Mouse (Mus musculus): ENCODE measurements around the gene Efhd1. TPM values are rescaled to one million over a fixed set of nuclear protein-coding genes. Genes with fewer than 3 reads are reported as not detected.

The Efhd1 gene
- polyA plus RNA-seq, 2 experiments from 2014 or later = 0.35 TPM; not detected in 1

DNA sequence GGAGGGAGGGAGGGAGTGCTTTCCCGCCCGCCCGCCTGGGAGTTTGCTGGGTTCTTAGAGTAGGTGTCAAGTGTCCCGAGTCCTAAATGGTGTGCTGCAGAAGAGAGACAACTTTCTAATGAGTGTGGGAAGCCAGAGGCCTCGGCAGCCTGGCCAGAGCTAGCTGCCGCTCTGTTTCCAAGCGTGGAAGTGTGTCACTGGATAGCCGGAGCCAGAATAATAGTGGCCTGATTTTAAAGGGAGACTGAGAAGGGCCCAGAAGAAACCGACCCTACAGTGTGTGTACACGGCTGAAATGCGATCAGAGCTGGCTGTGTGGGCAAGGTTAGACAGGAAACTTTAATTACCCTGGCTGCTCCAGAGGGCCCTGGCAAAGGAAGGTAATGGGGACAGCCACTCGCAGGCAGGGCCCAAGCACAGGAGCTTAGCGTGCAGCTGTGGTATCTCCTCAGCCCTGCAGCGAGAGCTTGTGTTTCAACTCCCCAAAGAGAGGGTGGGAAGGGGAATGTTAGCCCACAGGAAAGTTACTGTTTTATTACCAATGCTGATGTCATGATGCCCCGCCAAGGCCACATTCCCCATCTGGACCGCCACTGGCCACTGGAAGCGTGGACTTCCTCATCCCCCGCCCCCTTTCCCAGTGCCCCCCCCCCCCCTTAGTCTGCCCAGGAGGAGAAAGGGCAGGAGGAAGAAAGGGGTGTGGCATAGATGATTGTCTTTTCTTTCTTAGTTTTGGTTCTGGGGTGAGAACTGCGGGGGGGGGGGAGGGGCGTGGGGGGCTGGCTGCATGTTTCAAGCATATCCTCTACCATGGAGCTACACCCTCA, 6.7 kb downstream of the Efhd1 start:
- ATAC-seq = no peak

DNA sequence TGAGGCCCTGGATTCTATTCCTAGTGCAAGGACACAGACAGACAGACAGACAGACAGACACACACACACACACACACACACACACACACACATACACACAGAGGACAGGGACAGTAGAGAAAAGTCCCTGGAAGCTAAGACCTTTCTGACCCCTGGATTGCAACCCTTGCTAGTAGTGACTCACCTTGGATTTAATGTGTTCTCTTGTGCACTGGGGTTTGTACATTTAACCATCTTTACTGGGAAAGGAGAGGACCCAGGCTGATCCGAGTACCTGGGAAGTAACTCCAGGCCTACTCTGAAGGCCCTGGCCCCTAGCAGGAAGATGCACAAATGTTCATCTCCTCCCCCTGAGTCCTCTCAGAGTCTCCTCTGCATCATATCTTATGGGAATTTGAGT, 7.4 kb downstream of the Efhd1 start:
- no peak for ATAC-seq

DNA sequence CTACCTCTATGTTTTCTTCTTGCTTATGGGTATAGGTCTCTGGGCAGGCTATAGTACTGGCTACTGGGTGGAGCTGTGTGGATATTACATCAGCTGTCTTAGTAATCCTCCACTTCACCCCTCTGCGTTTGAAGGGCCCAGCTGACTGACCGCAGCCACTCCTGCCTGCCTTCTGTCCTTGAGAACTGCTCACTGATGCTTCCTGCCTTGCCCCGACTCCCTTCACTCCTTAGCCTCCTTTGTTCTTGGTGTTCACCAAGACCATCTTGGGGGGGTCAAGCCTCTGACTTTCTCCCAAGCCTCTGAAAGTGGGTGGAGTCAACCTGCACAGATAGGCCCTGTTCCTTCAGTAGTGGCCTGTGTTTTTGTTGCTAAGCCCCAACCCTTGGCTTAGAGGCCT, 8.3 kb downstream of the Efhd1 start:
- ATAC-seq = no peak

DNA sequence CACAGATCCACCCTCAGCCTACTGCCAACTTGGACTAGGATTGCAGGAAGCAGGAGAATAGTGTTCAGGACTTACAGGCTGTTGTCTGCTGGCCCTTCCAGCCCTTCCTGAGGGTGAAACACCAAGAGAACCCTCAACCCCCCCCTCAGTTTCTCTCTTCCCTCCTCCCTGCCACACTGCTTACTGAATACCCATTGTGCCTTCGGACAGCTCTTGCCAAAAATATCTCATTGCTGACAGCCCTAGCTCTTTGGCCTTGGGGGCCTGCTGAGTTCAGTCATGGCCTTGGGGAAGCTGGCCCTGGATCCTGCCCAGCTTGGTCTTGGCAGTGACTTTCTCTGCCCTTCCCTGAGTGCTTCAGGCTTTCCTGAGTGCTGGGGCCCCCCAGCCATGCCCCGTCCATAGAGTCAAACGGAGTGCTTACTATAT, 9.4 kb downstream of the Efhd1 start:
- no peak for ATAC-seq

DNA sequence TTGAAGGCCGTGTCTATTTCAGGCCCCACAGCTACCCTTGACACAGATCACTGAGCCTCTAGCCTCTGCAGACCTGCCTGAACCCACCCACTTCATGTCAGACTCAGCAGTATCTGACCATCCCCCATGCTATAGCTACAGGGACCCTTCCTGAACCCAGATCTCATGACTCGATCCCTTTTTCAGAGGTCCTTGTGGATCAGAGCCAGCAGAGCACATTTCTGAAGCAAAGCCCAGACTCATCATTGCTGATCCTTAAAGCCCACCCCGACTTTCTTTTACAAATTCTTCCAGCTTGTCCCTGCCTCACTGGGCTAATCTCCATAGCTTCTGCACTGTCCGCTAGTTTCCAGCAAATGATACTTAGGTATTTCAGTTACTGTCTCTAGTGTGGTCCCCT, 10.0 kb downstream of the Efhd1 start:
- ATAC-seq = no peak

DNA sequence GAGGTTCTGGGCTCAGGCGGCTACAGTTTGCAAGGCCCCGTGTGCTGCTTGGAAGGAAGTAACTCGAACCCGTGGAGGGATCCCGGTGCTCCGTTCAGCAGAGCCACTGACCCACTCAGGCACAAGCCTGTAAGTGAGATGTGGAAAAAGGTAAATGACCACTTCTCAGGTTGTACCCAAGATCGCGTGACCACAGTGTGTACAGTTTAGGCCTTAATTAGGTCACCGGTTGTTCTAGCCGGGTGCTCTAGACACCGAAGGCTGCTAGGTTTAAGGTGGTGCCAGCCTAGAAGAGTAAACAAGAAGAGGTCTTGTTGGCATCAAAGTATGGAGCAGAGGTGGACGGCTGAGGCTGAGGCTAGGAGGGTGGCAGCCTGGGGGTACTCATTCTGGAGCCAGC, 11.0 kb downstream of the Efhd1 start:
- ATAC-seq = no peak

DNA sequence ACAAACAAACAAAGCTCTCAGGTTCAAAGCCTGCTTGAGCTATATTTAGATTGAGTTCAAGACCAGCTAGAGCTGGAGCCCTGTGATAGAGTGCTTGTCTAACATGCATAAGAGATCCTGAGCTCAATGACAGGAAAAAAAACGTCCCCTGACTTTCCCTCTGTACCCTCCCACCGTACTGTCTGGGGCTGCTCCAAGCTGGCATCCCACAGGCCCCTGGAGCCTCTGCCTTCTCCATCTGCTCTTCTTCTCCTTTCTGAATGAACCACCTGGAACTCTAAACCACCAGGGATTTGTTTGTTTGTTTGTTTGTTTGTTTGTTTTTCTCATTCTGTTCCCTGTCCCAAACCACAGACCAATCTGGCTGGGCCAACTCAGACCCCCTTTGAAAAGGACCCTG, 11.9 kb downstream of the Efhd1 start:
- ATAC-seq = no peak

DNA sequence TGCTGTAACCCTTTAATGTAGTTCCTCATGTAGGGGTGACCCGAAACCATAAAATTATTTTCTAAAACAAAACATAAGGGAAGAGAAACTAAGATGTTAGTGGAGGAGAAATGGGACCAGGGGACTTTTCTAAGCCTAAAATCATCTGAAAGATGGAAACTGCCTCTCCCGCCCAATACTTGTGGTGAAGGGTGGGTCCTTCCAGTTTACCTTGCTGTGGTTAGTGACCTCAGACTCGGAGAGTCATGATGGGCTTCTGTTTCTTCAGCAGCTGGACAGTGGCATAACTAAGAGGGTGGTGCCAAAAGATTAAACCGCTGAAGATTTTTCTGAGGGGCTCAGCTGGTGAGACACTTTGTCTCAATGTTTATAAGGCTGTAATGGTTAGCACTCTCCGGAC, 16.1 kb downstream of the Efhd1 start:
- no peak for ATAC-seq

DNA sequence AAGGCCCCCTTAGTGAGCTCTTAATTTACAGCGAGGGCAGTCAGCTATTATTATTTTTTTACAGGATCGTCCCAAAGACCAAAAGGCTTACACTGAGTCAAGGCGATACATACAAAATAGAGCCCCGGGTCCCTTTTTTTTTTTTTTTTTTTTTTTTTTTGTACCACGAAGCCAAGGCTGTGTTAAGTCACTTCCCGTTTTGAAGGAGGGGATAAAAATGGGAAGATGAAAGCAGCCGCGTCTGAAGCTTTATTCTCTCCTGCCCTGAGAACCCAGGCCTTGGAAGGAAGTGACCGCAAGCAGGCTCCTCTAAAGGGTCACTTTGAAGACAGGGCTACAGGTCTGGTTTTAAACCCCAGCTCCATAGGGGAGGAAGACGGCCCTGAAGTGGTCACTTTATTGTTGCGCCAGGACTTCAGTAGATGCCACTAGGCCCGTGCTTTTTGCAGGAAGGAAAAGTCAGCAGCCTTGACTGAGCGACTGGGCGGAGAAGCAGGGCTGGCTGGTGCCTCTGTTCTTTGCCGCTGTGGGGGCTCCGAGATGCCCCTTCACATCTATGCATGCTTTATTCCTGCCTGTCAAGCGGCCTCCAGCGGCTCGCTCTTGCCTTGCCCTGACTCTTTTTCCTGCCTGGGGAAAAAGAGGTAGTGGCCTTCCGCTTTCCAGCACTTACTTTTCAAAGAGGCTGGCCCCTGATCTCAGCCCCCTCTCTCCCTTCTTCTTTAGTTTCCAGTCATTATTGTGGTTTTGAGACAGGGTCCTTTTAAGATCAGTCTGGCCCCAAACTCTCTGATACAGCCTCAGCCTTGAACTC, 17.6 kb downstream of the Efhd1 start:
- ATAC-seq = no peak

DNA sequence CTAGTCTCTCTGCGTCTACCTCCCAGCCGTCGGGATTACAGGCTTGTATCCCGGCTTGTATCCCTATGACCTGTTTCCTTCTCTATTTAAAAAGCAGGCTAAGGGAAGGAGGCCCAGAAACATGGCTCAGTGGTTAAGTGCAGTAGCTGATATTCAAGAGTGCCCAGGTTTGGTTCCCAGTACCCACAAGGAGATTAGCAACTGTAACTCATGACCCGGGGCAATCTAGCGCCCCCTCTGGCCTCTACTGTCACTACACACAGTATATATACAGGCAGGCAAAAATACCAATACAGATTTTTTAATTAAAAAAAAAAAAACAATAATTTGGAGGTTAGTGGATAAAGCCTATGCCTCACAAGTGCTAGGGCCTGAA, 18.2 kb downstream of the Efhd1 start:
- ATAC-seq = no peak

DNA sequence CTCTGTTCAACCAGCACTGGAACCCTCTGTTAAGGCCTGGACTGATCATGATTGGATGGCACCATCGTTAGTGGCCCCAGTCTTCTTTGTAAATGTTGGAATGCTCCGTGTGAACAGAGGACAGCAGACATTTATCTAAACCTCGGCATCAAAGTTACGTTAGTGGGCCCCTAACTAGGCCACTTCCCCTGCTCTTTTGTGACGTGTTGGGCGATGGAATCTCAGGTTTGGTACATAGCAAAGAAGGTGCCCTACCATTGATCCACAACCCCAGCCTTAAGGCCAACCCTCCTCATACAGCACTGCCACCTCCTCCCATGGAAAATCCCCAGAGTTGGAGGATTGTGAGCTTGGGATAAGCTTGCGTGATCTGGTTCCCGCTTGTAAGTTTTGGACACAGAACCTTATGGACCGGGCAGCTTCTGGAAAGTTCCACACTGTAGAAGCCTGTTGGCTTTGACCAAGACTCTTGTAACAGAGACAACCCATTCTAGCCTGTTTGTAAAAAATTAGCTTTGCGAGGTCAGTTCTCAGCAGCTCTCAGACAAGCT, 19.3 kb downstream of the Efhd1 start:
- ATAC-seq = no peak

DNA sequence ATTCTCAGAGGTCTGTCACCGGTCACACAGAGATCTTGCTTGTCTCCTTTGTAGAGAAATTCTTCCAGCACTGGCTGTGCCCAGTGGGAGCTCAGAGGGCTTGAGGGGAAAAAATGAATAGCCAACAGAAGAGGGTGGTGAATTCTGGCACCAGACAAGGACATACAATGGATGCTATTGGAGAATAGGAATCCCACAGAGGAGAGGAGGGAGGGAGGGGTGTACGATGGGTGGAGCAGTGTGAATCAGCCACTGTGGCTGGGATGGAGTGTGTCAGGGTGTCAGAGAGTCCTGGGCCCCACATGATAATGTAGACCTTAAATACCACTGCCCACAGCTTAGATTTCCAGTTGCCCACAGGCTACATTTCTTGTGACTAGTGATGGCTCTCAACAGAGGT, 22.9 kb downstream of the Efhd1 start:
- ATAC-seq = no peak

DNA sequence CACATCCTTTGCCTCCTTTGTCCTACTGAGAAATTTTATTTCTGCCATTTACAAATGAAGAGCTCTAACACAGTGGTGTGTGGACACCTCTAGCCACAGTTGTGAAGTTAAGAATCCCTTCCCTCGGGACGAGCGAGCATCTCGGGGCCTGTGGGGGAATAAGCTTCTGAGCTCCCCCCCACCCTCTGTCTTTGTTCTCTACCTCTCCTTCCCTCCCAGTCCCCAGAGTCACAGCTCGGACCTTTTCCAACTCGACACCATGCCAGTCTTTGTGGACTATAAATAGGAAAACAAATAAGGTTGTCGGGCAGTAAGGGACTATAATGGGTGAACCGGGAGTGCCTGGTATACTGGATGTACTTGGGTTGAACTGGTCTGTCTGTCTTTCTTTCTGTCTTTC, 27.3 kb downstream of the Efhd1 start:
- ATAC-seq = no peak

DNA sequence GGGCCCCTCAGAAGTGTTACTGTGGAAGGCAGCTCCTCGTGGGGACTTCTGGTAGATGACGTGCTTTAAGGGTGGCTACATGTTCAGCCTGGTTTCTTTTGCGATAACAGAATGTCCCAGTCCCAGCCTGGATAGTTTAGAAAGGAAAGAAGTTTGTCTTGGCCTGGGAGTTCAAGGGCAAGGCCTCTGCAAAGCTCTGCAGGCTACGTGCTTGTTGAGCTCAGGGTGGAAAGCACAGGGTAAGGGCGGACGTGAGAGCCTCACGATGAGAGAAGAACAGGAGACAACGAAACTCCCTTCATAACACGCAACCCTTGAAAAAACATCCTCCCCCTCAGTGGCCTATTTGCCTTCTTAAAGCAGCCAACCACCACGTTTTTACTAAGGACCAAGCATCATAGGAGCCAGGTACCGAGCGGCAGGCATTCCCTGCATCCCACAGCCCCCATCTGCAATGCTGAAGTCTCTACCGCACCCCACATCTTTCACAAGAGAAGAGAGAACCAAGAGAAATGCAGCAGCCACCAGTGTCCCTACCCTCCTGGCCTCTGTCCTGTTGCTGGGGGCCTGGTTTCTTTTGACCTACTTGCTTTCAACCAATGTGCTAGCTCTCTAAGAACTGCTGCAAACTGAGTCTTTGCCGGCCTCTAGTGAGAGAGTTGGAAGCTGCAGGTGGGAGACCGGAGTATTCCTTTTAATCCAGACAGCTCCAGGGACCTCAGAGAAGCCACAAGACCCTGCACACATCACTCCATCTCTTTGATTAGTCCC, 28.4 kb downstream of the Efhd1 start:
- ATAC-seq = no peak

DNA sequence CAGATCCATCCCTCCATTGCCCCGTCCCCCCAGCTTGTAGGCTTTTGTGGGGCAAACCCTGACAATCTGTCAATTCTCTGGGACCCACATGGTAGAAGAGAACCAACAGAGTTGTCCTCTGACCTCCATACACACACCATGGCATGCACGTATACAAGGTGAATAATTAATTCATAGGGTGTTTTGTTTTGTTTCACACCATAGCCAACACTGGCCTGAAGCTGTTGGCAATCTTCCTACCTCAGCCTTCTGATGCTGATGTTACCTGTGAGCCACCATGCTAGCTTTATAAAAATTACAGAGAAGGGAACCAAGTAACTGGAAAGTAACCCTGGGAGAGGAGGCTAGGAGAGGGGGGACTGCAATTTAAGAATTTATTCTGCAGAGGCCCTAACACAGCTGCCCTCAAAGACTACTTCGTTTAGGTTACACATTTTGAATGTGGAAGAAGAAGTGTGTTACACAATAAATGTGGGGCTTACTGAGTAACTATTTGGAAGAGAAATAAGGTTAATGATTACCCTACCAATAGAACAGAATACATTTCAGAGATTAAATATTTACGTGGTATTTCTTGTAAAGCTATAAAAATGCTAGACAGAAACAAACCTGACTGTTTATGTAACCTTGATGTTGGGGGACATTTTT, 30.0 kb downstream of the Efhd1 start:
- ATAC-seq = no peak

DNA sequence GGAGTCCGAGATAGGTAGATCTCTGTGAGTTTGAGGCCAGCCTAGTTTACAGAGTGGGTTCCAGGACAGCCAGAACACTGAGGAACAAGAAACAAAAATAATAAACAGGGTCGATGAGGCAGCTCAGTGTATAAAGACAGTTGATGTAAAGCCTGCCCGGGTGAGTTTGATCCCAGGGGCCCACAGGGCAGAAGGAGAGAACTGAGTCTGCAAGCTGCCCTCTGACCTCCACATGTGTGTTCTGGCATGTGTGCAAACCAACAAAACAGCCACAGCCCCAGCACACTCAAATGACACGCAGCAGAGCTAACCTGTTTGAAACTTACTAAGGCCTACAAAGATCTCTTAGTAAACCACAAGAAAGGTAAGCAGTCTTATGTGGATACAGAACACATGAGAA, 30.8 kb downstream of the Efhd1 start:
- no peak for ATAC-seq

DNA sequence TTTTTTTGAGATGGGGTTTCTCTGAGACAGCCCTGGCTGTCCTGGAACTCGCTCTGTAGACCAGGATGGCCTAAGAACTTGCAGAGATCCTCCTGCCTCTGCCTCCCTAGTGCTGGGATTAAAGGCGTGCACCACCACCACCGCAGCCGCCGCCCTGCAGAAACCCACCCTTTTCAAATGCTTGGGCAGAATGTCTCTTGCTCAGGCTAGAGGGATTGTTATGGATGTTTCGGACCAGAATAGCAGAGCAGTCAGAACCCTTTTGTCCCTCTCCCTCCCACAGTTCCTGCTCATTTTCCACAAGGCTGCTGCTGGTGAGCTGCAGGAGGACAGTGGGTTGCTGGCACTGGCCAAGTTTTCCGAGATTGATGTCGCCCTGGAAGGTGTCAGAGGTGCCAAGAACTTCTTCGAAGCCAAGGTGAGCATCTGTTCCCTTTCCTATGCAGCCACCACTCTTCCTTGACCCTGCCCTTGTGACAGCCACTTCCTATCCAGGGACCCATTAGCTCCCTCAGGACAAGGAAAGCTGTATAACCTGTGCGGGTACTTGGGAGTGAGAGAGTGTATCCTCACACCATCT, 33.3 kb downstream of the Efhd1 start:
- no peak for ATAC-seq

DNA sequence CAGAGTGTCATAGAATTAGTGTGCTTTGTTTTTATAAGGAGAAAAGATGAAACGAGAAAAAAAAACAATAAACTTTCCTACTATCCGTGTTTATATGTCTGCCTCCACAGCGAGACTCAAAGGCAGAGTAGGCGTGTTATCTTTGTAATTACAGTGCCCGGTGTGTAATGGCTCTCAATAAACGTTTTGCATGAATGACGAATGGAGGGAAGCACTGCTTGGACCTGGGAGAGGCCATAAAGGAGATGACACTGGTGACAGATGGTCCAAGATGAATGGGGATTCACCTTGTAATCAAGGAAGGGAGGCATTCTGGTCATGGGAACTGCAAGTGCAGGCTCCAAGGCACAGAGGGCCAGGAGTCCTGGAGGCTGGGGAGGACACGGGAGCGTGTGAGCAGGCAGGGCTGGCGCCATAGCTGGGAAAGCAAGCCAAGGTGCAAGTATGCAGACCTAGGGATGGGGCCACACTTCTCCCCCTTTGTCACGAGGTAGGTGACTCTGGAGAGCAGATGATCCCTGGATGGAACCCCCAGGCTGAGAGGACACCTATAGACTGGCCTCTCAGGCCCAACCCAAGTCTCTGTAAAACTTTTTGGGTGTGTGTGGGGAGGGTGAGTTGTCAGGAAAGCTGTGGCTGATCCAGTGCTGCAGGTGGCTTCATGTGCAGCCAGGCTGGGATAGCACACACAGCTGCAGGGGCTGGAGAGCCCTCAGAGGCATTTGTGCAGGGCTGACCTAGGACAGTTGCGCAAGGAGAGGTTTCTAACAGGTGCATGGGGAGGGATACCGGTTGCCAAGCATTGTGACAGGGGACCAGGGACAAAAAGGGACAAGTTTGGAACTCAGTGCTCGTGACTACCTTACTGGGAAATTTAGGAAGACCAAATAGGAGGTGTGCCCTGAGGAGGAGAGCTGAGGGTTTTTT, 36.5 kb downstream of the Efhd1 start:
- no peak for ATAC-seq

DNA sequence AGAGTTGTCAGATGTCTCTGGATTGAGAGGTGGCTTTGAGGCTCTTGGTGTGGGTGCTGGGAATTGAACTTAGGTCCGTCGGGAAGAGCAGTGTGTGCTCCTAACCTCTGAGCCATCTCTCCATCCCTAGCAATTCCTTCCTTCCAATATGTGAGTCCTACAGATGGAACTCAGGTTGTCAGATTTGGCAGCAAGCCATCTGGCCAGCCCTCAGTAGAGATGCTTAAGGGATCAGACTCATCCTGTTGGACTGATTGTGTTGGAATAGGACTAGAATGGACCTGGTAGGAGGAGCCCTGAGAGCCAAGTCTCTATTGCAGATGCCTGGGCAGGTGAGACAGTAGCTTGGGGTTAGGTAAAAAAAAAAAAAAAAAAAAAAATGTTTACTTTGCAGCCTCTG, 37.8 kb downstream of the Efhd1 start:
- ATAC-seq = no peak

DNA sequence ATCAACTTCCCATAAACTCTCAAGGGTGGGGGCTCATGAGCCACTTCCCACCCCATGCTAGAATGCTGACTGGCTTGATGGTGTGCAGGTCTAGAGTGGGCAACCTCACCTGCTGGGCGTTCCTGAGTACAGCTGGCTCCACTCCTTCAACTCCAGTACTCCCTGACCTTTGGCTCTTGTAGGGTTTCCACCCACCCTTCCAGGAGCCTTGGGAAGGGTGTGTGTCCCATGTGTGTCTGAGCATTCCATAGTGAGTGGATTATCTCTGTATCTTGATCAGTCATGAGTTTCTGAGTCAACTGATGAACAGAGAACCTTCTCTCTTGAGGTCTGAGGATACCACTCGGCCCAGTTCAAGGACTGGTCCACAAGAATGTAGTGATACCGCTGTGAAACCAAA, 44.8 kb downstream of the Efhd1 start:
- ATAC-seq = no peak

DNA sequence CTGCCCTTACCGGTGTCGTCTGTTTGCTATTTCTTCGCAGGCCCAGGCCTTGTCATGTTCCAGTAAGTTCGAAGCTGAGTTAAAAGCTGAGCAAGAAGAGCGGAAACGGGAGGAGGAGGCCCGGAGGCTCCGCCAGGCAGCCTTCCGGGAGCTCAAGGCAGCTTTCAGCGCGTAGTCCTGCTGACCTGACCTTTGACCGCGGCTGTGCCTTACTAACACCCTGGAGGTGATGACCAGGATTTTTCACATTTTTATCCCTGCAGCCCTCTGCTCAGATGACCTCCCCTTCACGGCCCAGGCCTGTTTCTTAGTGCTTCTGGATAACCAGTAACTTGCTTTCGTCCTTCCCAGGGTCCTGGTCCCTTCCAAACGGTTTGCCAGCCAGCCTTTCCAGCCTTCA, 45.5 kb downstream of the Efhd1 start:
- ATAC-seq = no peak
